Mouse (Mus musculus): ENCODE measurements around the gene Irf5.

The Irf5 gene

DNA sequence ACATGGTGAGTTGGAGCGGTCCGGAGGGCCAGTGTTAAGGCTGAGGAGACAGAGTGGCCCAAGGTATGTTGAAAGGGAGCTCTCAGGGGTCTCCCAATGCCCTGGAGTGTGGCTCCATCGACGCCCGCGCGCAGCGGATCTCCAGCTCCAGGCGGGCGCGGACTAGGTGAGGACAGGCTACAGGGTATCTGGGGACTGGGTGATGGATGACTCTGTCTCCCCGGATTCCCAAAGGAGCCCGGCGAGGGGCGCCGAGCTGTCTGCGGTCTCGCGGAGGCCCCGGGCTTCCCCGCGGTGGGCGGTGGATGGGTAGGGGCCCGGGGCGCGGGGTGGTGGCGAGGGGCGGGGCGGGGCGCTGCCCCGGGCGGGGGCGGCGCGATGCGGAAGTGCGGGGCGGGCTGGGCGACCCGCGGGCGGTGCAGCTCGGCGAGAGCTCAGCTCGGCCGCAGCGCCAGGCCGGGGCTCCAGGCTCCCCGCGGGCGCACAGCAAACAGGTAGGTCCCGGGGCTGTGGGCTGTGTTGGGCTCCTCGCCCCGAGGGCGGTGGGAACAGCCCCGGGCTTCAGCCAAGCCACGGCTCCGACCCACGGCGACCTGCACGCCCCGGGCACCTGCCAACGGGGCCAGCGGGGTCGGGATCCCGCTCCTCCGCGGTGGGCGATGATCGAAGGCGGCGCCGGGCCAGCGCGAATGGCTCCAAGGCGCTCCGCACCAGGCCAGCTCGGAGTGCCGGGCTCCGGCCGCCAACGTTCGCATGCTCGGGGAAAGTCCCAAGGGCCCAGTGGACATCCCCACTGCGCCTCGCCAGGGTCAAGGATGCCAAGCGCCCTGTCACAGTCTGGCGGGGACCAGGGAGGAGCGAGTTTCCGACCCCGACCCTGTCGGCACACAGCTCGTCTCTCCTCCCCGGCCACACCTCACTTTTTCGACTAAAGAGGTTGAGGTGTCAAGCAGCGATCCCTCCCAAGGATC, at the start of gene Irf5:
Gene Irf5 (plus strand): TSS at position 345 of the 971 bp plus-strand sequence.
- no peak for TF ChIP-seq CTCF (conservative IDR thresholded peaks at IDR 0.05; ENCODE audit: low read length)
- TF ChIP-seq NANOG (IDR thresholded peaks at IDR 0.05; ENCODE audit: borderline replicate concordance, low read length), result no peak
- TF ChIP-seq POU5F1 (IDR thresholded peaks at IDR 0.05; ENCODE audit: borderline replicate concordance, low read length), result no peak
- Histone ChIP-seq H3K36me3 (ENCODE audit: insufficient read depth, low read length) (no peaks in the 10 kb centered on the region), H3K4me1 (replicated peaks; ENCODE audit: low read depth, low read length) (peaks cover 51% of the 10 kb centered on the region), H3K4me3 (replicated peaks; ENCODE audit: low read length) (peak within 1 kb of the TSS; percentile 79), H3K9me3 (ENCODE audit: low read length) (no peaks in the 10 kb centered on the region), H3K27me3 (ENCODE audit: insufficient read depth, low read length) (peaks cover 85% of the 10 kb centered on the region)

DNA sequence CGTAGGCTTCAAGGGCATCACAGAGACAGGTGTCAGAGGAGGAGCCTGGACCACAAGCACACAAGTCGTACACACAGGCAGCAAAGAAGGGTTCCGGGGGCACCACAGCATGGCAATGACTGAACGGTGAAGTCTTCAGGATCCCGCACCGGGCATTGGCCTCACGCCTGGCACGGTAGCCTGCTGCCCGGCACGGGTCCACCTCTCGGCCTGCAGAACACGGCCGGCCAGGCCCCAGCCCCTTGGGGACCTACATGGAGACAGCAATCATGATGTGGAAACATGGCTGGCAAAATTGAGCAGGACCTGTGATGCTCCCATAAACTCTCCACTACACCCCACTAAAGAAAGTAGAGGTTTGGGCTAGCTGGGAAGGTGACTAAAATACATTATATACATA, 43.7 kb upstream of the Irf5 start:
- Histone ChIP-seq H3K9me3 (ENCODE audit: low read length) (no peaks in the 10 kb centered on the region), H3K4me1 (replicated peaks; ENCODE audit: low read depth, low read length) (peaks cover 31% of the 10 kb centered on the region), H3K36me3 (ENCODE audit: insufficient read depth, low read length) (no peaks in the 10 kb centered on the region), H3K27me3 (ENCODE audit: insufficient read depth, low read length) (peaks cover 52% of the 10 kb centered on the region), H3K4me3 (replicated peaks; ENCODE audit: low read length) (no peak overlapping the region)
- TF ChIP-seq CTCF (conservative IDR thresholded peaks at IDR 0.05; ENCODE audit: low read length) (no peak), POU5F1 (IDR thresholded peaks at IDR 0.05; ENCODE audit: borderline replicate concordance, low read length) (no peak), NANOG (IDR thresholded peaks at IDR 0.05; ENCODE audit: borderline replicate concordance, low read length) (no peak)

- no peaks in the 10 kb centered on the region for H3K9me3 ChIP-seq (ENCODE audit: low read length)
- peak overlapping the region; percentile 72 for H3K4me3 ChIP-seq (replicated peaks; ENCODE audit: low read length)
- TF ChIP-seq CTCF (conservative IDR thresholded peaks at IDR 0.05; ENCODE audit: low read length) (peak; percentile 99), POU5F1 (IDR thresholded peaks at IDR 0.05; ENCODE audit: borderline replicate concordance, low read length) (no peak), NANOG (IDR thresholded peaks at IDR 0.05; ENCODE audit: borderline replicate concordance, low read length) (no peak)
- H3K36me3 ChIP-seq (ENCODE audit: insufficient read depth, low read length), result no peaks in the 10 kb centered on the region
- H3K27me3 ChIP-seq (ENCODE audit: insufficient read depth, low read length), result peaks cover 52% of the 10 kb centered on the region
- peaks cover 42% of the 10 kb centered on the region for H3K4me1 ChIP-seq (replicated peaks; ENCODE audit: low read depth, low read length)
Observed at GRCm38 (mm10) chr6:29484716-29485559, 41.5 kb upstream of the Irf5 start.

- Histone ChIP-seq H3K27me3 (ENCODE audit: insufficient read depth, low read length) (peaks cover 55% of the 10 kb centered on the region), H3K36me3 (ENCODE audit: insufficient read depth, low read length) (no peaks in the 10 kb centered on the region), H3K4me3 (replicated peaks; ENCODE audit: low read length) (no peak overlapping the region; the same call in 1 of the 2 replicates), H3K9me3 (ENCODE audit: low read length) (no peaks in the 10 kb centered on the region), H3K4me1 (replicated peaks; ENCODE audit: low read depth, low read length) (peaks cover 48% of the 10 kb centered on the region)
- TF ChIP-seq CTCF (conservative IDR thresholded peaks at IDR 0.05; ENCODE audit: low read length) (no peak), NANOG (IDR thresholded peaks at IDR 0.05; ENCODE audit: borderline replicate concordance, low read length) (no peak), POU5F1 (IDR thresholded peaks at IDR 0.05; ENCODE audit: borderline replicate concordance, low read length) (no peak)
Observed at GRCm38 (mm10) chr6:29485951-29486350, 40.5 kb upstream of the Irf5 start.

DNA sequence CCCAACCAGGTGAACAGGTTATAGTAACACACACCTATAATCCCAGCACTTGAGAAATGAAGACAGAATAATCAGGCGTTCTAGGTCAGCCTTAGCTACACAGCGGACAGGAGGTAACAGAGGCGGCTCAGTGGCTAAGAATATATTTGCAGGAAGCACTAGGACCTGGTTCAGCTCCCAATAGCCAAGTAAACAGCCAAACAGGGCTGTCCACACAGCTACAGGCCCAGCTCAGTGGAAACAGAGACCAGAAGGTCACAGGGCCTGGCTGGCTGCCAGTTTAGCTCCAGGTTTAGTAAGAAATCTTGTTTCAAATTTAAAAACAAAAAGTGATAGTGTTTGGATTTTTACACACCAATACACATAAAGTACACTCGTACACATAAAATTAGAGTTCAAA, 32.3 kb upstream of the Irf5 start:
- Histone ChIP-seq H3K9me3 (ENCODE audit: low read length) (no peaks in the 10 kb centered on the region), H3K27me3 (ENCODE audit: insufficient read depth, low read length) (peaks cover 76% of the 10 kb centered on the region), H3K36me3 (ENCODE audit: insufficient read depth, low read length) (no peaks in the 10 kb centered on the region), H3K4me1 (replicated peaks; ENCODE audit: low read depth, low read length) (peaks cover 47% of the 10 kb centered on the region), H3K4me3 (replicated peaks; ENCODE audit: low read length) (no peak overlapping the region)
- TF ChIP-seq NANOG (IDR thresholded peaks at IDR 0.05; ENCODE audit: borderline replicate concordance, low read length), result no peak
- no peak for TF ChIP-seq POU5F1 (IDR thresholded peaks at IDR 0.05; ENCODE audit: borderline replicate concordance, low read length)
- TF ChIP-seq CTCF (conservative IDR thresholded peaks at IDR 0.05; ENCODE audit: low read length), result no peak

DNA sequence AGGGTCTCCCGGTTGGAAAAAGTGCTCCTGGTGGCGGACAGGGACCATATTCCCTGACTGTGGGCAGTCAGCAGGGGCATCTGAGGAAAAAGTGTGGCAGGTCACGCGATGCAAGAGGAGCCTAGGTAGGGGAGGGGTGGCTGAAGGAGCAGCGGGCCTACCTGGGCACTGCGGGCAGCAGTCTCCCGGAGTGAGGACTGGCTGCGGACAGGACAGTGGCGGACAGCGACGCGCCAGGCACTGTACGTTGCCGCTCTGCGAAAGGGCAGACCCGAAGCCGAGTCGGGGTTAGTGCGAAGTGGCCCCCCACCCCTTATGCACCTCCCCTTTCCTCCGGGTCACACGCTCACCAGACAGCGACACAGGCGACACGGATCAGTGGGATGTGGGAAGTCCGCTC, 30.2 kb upstream of the Irf5 start:
- no peaks in the 10 kb centered on the region for H3K9me3 ChIP-seq (ENCODE audit: low read length)
- peak overlapping the region; percentile 77 for H3K4me3 ChIP-seq (replicated peaks; ENCODE audit: low read length)
- TF ChIP-seq NANOG (IDR thresholded peaks at IDR 0.05; ENCODE audit: borderline replicate concordance, low read length) (no peak), POU5F1 (IDR thresholded peaks at IDR 0.05; ENCODE audit: borderline replicate concordance, low read length) (no peak), CTCF (conservative IDR thresholded peaks at IDR 0.05; ENCODE audit: low read length) (no peak)
- H3K36me3 ChIP-seq (ENCODE audit: insufficient read depth, low read length), result no peaks in the 10 kb centered on the region
- peaks cover 33% of the 10 kb centered on the region for H3K4me1 ChIP-seq (replicated peaks; ENCODE audit: low read depth, low read length)
- peaks cover 66% of the 10 kb centered on the region for H3K27me3 ChIP-seq (ENCODE audit: insufficient read depth, low read length)

GRCm38 (mm10) chr6:29497791-29498190, 28.6 kb upstream of the Irf5 start:
- Histone ChIP-seq H3K4me1 (replicated peaks; ENCODE audit: low read depth, low read length) (peaks cover 30% of the 10 kb centered on the region), H3K36me3 (ENCODE audit: insufficient read depth, low read length) (no peaks in the 10 kb centered on the region), H3K9me3 (ENCODE audit: low read length) (no peaks in the 10 kb centered on the region), H3K4me3 (replicated peaks; ENCODE audit: low read length) (peak overlapping the region; percentile 70; the same call in 1 of the 2 replicates), H3K27me3 (ENCODE audit: insufficient read depth, low read length) (peaks cover 51% of the 10 kb centered on the region)
- TF ChIP-seq POU5F1 (IDR thresholded peaks at IDR 0.05; ENCODE audit: borderline replicate concordance, low read length) (no peak), CTCF (conservative IDR thresholded peaks at IDR 0.05; ENCODE audit: low read length) (no peak), NANOG (IDR thresholded peaks at IDR 0.05; ENCODE audit: borderline replicate concordance, low read length) (no peak)

GRCm38 (mm10) chr6:29500177-29500576, 26.2 kb upstream of the Irf5 start:
- peaks cover 51% of the 10 kb centered on the region for H3K27me3 ChIP-seq (ENCODE audit: insufficient read depth, low read length)
- no peak overlapping the region for H3K4me3 ChIP-seq (replicated peaks; ENCODE audit: low read length)
- TF ChIP-seq NANOG (IDR thresholded peaks at IDR 0.05; ENCODE audit: borderline replicate concordance, low read length) (no peak), POU5F1 (IDR thresholded peaks at IDR 0.05; ENCODE audit: borderline replicate concordance, low read length) (no peak), CTCF (conservative IDR thresholded peaks at IDR 0.05; ENCODE audit: low read length) (no peak)
- peaks cover 30% of the 10 kb centered on the region for H3K4me1 ChIP-seq (replicated peaks; ENCODE audit: low read depth, low read length)
- no peaks in the 10 kb centered on the region for H3K9me3 ChIP-seq (ENCODE audit: low read length)
- H3K36me3 ChIP-seq (ENCODE audit: insufficient read depth, low read length), result no peaks in the 10 kb centered on the region

Data from E14TG2a.4 (cell line).